Mouse (Mus musculus): ENCODE measurements around the gene Hexa.

- TF ChIP-seq CTCF (IDR thresholded peaks at IDR 0.05 in 2 of 3, conservative IDR thresholded peaks at IDR 0.05 in 1 of 3; ENCODE audit: control insufficient read depth in 1 of 3, insufficient read depth in 1 of 3, low read depth in 2 of 3, low read length in 3 of 3, poor library complexity in 1 of 3, severe bottlenecking in 1 of 3) (no peak), ETS1 (IDR thresholded peaks at IDR 0.05; ENCODE audit: low read depth, low read length) (no peak)
Measured at GRCm38 (mm10) chr9:59553719-59554118, 14.4 kb downstream of the Hexa start.
